Comparison of ENCODE assay signal across 15 mouse cellular contexts in the genomic region with DNA sequence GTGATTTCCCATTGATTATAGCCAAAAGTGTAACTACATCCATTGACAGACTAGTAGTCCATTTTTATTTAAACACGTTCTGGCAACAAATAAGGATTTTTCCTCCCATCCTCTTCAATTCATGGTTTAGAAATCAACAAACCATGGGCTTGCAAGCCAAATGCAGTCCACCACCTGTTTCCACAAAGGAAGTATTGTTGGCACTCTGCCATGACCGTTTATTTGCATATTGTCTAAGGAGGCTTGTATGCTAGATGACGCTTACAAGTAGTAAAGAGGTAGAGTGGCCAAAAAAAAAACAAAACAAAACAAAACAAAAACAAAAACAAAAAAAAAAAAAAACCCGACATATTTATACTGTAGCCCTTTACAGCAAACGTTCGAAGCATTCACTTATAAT. TPM values are rescaled to one million over a fixed set of nuclear protein-coding genes. Genes with fewer than 3 reads are reported as not detected.
DNase-seq lines count a peak whose midpoint lies in the region; ATAC-seq lines count a peak whose summit lies in the region.
"Had no signal": no experiment of that assay in that cellular context is flagged by ENCODE, and none has a peak within 500 bp of the region (broad histone marks: within the 10 kb centered on the region; RNA-seq: fewer than 3 reads in every experiment).

No protein-coding gene starts in this region.

- WGBS in hindbrain, embryonic 11.5 days = 69% methylated on average over 6 of the region's 6 CpGs
- 73% methylated on average over 6 of the region's 6 CpGs for WGBS in hindbrain, embryonic 10.5 days

- H3K4me1 ChIP-seq in hindbrain, embryonic 11.5 days (replicated peaks; ENCODE audit: control insufficient read depth, insufficient read depth, low read length) = no peaks in the 10 kb centered on the region
- peaks cover 4% of the 10 kb centered on the region; the same call in 1 of the 2 replicates for H3K4me1 ChIP-seq in hindbrain, embryonic 10.5 days (replicated peaks)

- no peak overlapping the region for H3K27ac ChIP-seq in hindbrain, embryonic 11.5 days (ENCODE audit: low read depth, low read length)
- H3K27ac ChIP-seq in hindbrain, embryonic 10.5 days = no peak overlapping the region
- H3K27ac ChIP-seq: liver, embryonic 15.5 days; midbrain, embryonic 15.5 days; neural tube, embryonic 15.5 days had no signal

- no peaks in the 10 kb centered on the region for H3K36me3 ChIP-seq in hindbrain, embryonic 11.5 days (ENCODE audit: control insufficient read depth, insufficient read depth, low read length)
- no peaks in the 10 kb centered on the region for H3K36me3 ChIP-seq in hindbrain, embryonic 10.5 days
- H3K36me3 ChIP-seq: liver, embryonic 15.5 days; midbrain, embryonic 15.5 days; neural tube, embryonic 15.5 days had no signal

- peak; percentile 15 for DNase-seq in CD4-positive, CD25-positive, alpha-beta regulatory T cell, adult 2 months (ENCODE audit: low read depth, low spot score)
- peak; percentile 28 for DNase-seq in hindbrain, embryonic 11.5 days (ENCODE audit: low spot score)
- no peak for DNase-seq in hindbrain, embryonic 10.5 days (ENCODE audit: low spot score)
- DNase-seq in lung, postnatal 14 days = peak; percentile 8
- no peak for DNase-seq in lung, adult 18-20 months
- DNase-seq in mesoderm, embryonic 11.5 days (ENCODE audit: low read depth, low spot score) = peak; percentile 28
- no peak for DNase-seq in Muller cell, postnatal 12 days (ENCODE audit: inconsistent ontology term)
- DNase-seq: adrenal gland, postnatal 25 days; cerebellum, adult 9-10 months; gastrocnemius, postnatal 36 days; kidney, adult 9 months had no signal

- H3K4me3 ChIP-seq in hindbrain, embryonic 11.5 days (ENCODE audit: low read depth, low read length) = no peak overlapping the region
- H3K4me3 ChIP-seq in hindbrain, embryonic 10.5 days = no peak overlapping the region
- H3K4me3 ChIP-seq: liver, embryonic 15.5 days; midbrain, embryonic 15.5 days; neural tube, embryonic 15.5 days had no signal

- no peaks in the 10 kb centered on the region for H3K27me3 ChIP-seq in hindbrain, embryonic 11.5 days (ENCODE audit: control insufficient read depth, insufficient read depth, low read length)
- no peaks in the 10 kb centered on the region for H3K27me3 ChIP-seq in hindbrain, embryonic 10.5 days (ENCODE audit: insufficient read depth, poor library complexity, severe bottlenecking)
- H3K27me3 ChIP-seq: midbrain, embryonic 15.5 days; neural tube, embryonic 15.5 days had no signal

- H3K9ac ChIP-seq in hindbrain, embryonic 11.5 days (ENCODE audit: low read depth, low read length) = no peak overlapping the region
- H3K9ac ChIP-seq: liver, embryonic 15.5 days; midbrain, embryonic 15.5 days; neural tube, embryonic 15.5 days had no signal

- no peaks in the 10 kb centered on the region for H3K9me3 ChIP-seq in hindbrain, embryonic 11.5 days (ENCODE audit: control insufficient read depth, low read length)
- H3K9me3 ChIP-seq in hindbrain, embryonic 10.5 days = no peaks in the 10 kb centered on the region
- H3K9me3 ChIP-seq: liver, embryonic 15.5 days; midbrain, embryonic 15.5 days; neural tube, embryonic 15.5 days had no signal

- no peak overlapping the region for H3K4me2 ChIP-seq in hindbrain, embryonic 11.5 days (replicated peaks; ENCODE audit: low read depth, low read length)
- H3K4me2 ChIP-seq: liver, embryonic 15.5 days; midbrain, embryonic 15.5 days; neural tube, embryonic 15.5 days had no signal

- ATAC-seq in CD4-positive, CD25-positive, alpha-beta regulatory T cell, adult 4 months = no peak
- ATAC-seq in hindbrain, embryonic 11.5 days (ENCODE audit: low FRiP score) = no peak
- ATAC-seq: midbrain, embryonic 15.5 days had no signal

RNA-seq across cellular contexts. Expression of gene Rap2b, which starts 3.3 kb away (rescaled TPM):
- 10 to 100 TPM; 13.5 to 17.8 TPM for polyA plus RNA-seq in CD4-positive, CD25-positive, alpha-beta regulatory T cell, adult 4 months (2017; shearing (Covaris generic))
- 13.4 and 13.8 TPM in 2 replicates for polyA plus RNA-seq in hindbrain, embryonic 11.5 days (2014; fragmentation: Nextera tagmentation; extraction: Ambion mirVana)
- polyA plus RNA-seq in hindbrain, embryonic 10.5 days (2016; fragmentation: Nextera tagmentation; extraction: Ambion mirVana) = 10.8 and 11.6 TPM in 2 replicates

RNA-seq across cellular contexts. Expression of gene B430305J03Rik, which starts 7.6 kb away (rescaled TPM):
- polyA plus RNA-seq in CD4-positive, CD25-positive, alpha-beta regulatory T cell, adult 4 months (2017; shearing (Covaris generic)) = not detected
- polyA plus RNA-seq in hindbrain, embryonic 11.5 days (2014; fragmentation: Nextera tagmentation; extraction: Ambion mirVana) = not detected in 2 replicates
- polyA plus RNA-seq in hindbrain, embryonic 10.5 days (2016; fragmentation: Nextera tagmentation; extraction: Ambion mirVana) = not detected in 2 replicates
- polyA plus RNA-seq: liver, embryonic 15.5 days; midbrain, embryonic 15.5 days; neural tube, embryonic 15.5 days had no signal

Comparison
In these comparisons a context has a peak if more than half of its experiments do, and no peak if none do; other contexts are left out.
1. DNase-seq: peak in CD4-positive, CD25-positive, alpha-beta regulatory T cell, adult 2 months (single experiment), hindbrain, embryonic 11.5 days (single experiment), lung, postnatal 14 days (single experiment) and mesoderm, embryonic 11.5 days (single experiment); none in hindbrain, embryonic 10.5 days (single experiment), lung, adult 18-20 months (0 of 2) and Muller cell, postnatal 12 days (single experiment).